Mouse (Mus musculus): Measurements from ENCODE around the gene Bach2. TPM values are rescaled to one million over a fixed set of nuclear protein-coding genes. Genes with fewer than 3 reads are reported as not detected.

Bach2 gene
- polyA plus RNA-seq, 1 experiment from 2014 or later: 37.3 TPM

DNA sequence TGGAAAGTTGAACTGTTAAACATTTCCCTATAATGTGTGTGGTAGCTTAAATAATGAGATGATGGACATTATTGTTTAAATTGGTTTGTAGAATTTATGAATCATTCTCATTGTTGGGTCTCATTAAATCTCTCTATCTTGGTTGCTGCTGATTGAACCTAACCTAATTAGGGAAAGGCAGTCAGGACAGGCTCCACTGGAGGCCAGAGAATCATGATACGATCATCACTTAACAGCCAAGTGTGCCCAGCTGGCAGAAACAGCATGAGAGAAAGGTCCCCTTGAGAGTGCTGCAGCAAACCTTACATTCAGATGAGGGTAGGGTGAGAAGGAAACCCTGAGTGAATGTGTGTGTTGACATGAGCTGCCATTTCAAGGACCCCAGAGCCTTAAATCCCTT, 155.3 kb downstream of the Bach2 start:
- Histone ChIP-seq H3K4me1 (peaks cover 16% of the 10 kb centered on the region), H3K4me2 (replicated peaks) (no peak overlapping the region), H3K36me3 (no peaks in the 10 kb centered on the region), H3K27ac (no peak overlapping the region), H3K9me3 (no peaks in the 10 kb centered on the region), H3K9ac (no peak overlapping the region), H3K27me3 (replicated peaks) (no peaks in the 10 kb centered on the region), H3K4me3 (no peak overlapping the region)
- WGBS: 47% methylated on average over 1 of the region's 1 CpGs
- ATAC-seq (ENCODE audit: low FRiP score, low read depth): no peak

DNA sequence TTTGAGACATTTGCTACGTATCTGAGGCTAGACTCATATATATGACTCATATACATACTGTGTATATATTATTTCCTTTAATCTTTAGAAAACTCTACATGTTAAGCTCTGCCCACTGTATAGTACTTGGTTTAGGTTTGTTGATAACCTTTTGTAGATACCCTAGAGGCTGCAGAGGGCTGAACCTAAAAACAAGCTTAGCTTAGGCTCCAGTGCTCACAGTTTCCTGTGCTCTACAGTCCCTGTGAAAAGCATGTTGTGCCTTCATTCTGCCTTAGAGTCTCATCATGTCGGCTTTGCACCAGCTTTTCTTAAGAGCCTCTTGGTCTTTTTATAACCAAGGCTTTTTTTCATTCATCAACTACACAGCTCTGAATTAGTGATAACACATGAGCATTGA, 156.2 kb downstream of the Bach2 start:
- 89% methylated on average over 2 of the region's 2 CpGs for WGBS

DNA sequence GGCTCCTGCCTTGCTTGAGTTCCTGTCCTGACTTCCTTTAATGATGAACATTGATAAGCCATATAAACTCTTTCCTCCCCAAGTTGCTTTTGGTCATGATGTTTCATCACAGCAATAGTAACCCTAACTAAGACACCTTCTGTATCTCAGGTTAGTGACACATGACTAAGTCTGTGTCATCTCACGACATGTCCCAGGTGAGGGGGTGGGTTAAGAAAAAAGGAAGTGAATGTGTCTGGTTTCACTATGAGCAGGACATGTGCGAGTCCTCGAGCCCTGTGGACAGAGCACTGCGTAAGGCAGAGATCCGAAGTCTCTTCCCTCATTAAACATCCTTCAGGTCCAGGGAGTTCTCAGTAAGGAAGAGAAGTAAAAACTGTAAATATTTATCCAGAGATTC, 162.9 kb downstream of the Bach2 start:
- ATAC-seq (ENCODE audit: low FRiP score, low read depth): no peak
- no peaks in the 10 kb centered on the region for H3K4me1 ChIP-seq
- no peak overlapping the region for H3K4me2 ChIP-seq (replicated peaks)
- no peak overlapping the region for H3K9ac ChIP-seq
- no peak overlapping the region for H3K4me3 ChIP-seq
- no peaks in the 10 kb centered on the region for H3K36me3 ChIP-seq
- WGBS: 96% methylated on average over 5 of the region's 5 CpGs
- H3K27ac ChIP-seq: no peak overlapping the region
- H3K27me3 ChIP-seq (replicated peaks): no peaks in the 10 kb centered on the region
- H3K9me3 ChIP-seq: no peaks in the 10 kb centered on the region

More for the DNA sequence above, 156.2 kb downstream of the Bach2 start:
- no peaks in the 10 kb centered on the region for H3K27me3 ChIP-seq (replicated peaks)
- H3K4me3 ChIP-seq: no peak overlapping the region
- no peaks in the 10 kb centered on the region for H3K9me3 ChIP-seq
- no peak overlapping the region for H3K27ac ChIP-seq
- H3K36me3 ChIP-seq: no peaks in the 10 kb centered on the region
- H3K4me2 ChIP-seq (replicated peaks): no peak overlapping the region
- H3K4me1 ChIP-seq: peaks cover 10% of the 10 kb centered on the region; the same call in 1 of the 2 replicates
- no peak overlapping the region for H3K9ac ChIP-seq
- 0 out of 2 replicates have a peak, but pooled peaks have one; percentile 9 for ATAC-seq (ENCODE audit: low FRiP score, low read depth)

DNA sequence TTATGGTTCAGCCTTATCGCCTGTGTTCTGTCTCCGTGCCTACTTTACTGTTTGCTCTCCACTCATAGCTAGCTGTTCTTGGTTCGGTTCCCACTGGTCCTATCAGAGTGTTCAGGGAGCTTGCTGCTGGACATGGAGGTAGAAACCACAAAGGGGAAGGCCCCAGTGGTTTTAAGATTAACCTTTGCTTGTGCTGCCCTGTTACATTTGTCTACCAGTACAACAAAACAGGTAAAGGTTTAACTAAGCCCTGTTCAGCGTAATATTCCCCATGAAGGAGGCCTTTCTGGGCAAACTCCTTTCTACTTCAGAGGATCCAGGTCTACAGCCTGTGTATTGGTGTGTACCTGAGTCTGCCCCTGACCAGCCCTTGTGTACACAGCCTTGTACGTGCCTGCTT, 164.9 kb downstream of the Bach2 start:
- Histone ChIP-seq H3K27me3 (replicated peaks) (no peaks in the 10 kb centered on the region), H3K36me3 (no peaks in the 10 kb centered on the region), H3K27ac (no peak overlapping the region), H3K4me3 (no peak overlapping the region), H3K9ac (no peak overlapping the region), H3K9me3 (no peaks in the 10 kb centered on the region), H3K4me2 (replicated peaks) (no peak overlapping the region), H3K4me1 (no peaks in the 10 kb centered on the region)
- ATAC-seq (ENCODE audit: low FRiP score, low read depth): no peak
- WGBS: 96% methylated on average over 5 of the region's 5 CpGs

GRCm38 (mm10) chr4:32405149-32405882, 166.7 kb downstream of the Bach2 start:
- 84% methylated on average over 17 of the region's 17 CpGs for WGBS
- Histone ChIP-seq H3K36me3 (no peaks in the 10 kb centered on the region), H3K9ac (no peak overlapping the region), H3K27me3 (replicated peaks) (no peaks in the 10 kb centered on the region), H3K4me3 (no peak overlapping the region), H3K27ac (no peak overlapping the region), H3K4me1 (no peaks in the 10 kb centered on the region), H3K9me3 (no peaks in the 10 kb centered on the region), H3K4me2 (replicated peaks) (no peak overlapping the region)
- ATAC-seq (ENCODE audit: low FRiP score, low read depth): no peak

DNA sequence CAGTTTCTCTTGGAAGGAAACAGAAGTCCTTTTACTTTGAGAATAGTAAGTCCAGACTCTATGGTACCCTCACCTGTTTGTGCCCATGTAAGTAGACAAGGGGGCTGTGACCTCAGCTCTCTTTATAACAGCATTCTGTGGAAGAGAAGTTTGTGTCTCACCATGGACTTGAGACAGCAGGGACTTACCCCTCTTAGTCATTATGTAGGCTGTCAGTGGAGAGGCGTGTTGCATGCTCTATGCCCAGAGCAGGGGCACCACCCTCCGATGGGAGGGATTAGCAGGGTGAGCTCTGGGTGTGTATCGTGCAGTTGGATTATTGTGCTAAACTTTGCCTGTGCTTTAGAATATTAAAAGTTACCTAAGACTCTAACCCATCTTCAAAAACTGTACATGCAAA, 167.4 kb downstream of the Bach2 start:
- H3K27ac ChIP-seq: no peak overlapping the region
- ATAC-seq (ENCODE audit: low FRiP score, low read depth): no peak
- 97% methylated on average over 3 of the region's 3 CpGs for WGBS

GRCm38 (mm10) chr4:32408535-32408934, 169.9 kb downstream of the Bach2 start:
- Histone ChIP-seq H3K9me3 (no peaks in the 10 kb centered on the region), H3K27me3 (replicated peaks) (no peaks in the 10 kb centered on the region), H3K36me3 (no peaks in the 10 kb centered on the region), H3K4me1 (peaks cover 4% of the 10 kb centered on the region; the same call in 1 of the 2 replicates), H3K27ac (no peak overlapping the region), H3K4me2 (replicated peaks) (no peak overlapping the region), H3K4me3 (no peak overlapping the region), H3K9ac (no peak overlapping the region)
- WGBS: 92% methylated on average over 8 of the region's 8 CpGs
- ATAC-seq (ENCODE audit: low FRiP score, low read depth): no peak

More for the DNA sequence above, 167.4 kb downstream of the Bach2 start:
- Histone ChIP-seq H3K9me3 (no peaks in the 10 kb centered on the region), H3K9ac (no peak overlapping the region), H3K4me2 (replicated peaks) (no peak overlapping the region), H3K4me1 (no peaks in the 10 kb centered on the region), H3K4me3 (no peak overlapping the region), H3K36me3 (no peaks in the 10 kb centered on the region), H3K27me3 (replicated peaks) (no peaks in the 10 kb centered on the region)

- 85% methylated on average over 9 of the region's 9 CpGs for WGBS
- H3K9ac ChIP-seq: no peak overlapping the region
- ATAC-seq (ENCODE audit: low FRiP score, low read depth): no peak
These were observed 170.7 kb downstream of the Bach2 start for GRCm38 (mm10) chr4:32409116-32409880.

GRCm38 (mm10) chr4:32413063-32413462, 174.5 kb downstream of the Bach2 start:
- 79% methylated on average over 7 of the region's 7 CpGs for WGBS
- peaks cover 4% of the 10 kb centered on the region; the same call in 1 of the 2 replicates for H3K4me1 ChIP-seq
- no peak overlapping the region for H3K4me3 ChIP-seq
- no peak for ATAC-seq (ENCODE audit: low FRiP score, low read depth)
- H3K27ac ChIP-seq: no peak overlapping the region
- no peaks in the 10 kb centered on the region for H3K9me3 ChIP-seq
- H3K27me3 ChIP-seq (replicated peaks): no peaks in the 10 kb centered on the region
- no peaks in the 10 kb centered on the region for H3K36me3 ChIP-seq
- H3K9ac ChIP-seq: no peak overlapping the region
- H3K4me2 ChIP-seq (replicated peaks): no peak overlapping the region

More at GRCm38 (mm10) chr4:32409116-32409880, 170.7 kb downstream of the Bach2 start:
- Histone ChIP-seq H3K4me2 (replicated peaks) (no peak overlapping the region), H3K4me3 (no peak overlapping the region), H3K27me3 (replicated peaks) (no peaks in the 10 kb centered on the region), H3K9me3 (no peaks in the 10 kb centered on the region), H3K36me3 (no peaks in the 10 kb centered on the region), H3K4me1 (peaks cover 4% of the 10 kb centered on the region; the same call in 1 of the 2 replicates), H3K27ac (no peak overlapping the region)

DNA sequence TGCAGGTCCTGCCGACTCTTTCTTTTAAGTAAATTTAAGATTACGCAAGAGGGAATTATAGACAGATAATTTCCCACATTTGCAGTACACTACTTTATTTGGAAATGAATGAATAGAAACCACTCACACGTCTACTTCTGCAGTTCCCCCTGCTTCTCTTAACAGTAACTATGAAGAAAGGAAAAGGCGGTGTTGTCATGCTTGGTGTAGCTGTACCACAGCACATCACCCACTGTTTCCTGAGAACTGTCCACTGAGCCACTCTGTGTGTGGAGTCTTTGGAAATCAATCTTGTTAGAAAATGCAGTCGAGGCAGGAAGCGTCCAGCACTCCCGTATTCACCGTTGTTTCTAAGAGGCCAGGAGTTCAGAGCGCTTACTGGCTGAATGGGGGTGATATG, 174.9 kb downstream of the Bach2 start:
- Histone ChIP-seq H3K9ac (no peak overlapping the region), H3K4me2 (replicated peaks) (no peak overlapping the region), H3K9me3 (no peaks in the 10 kb centered on the region), H3K27ac (no peak overlapping the region), H3K27me3 (replicated peaks) (no peaks in the 10 kb centered on the region), H3K4me1 (peaks cover 4% of the 10 kb centered on the region; the same call in 1 of the 2 replicates), H3K4me3 (no peak overlapping the region), H3K36me3 (no peaks in the 10 kb centered on the region)
- no peak for ATAC-seq (ENCODE audit: low FRiP score, low read depth)
- WGBS: 84% methylated on average over 9 of the region's 9 CpGs

DNA sequence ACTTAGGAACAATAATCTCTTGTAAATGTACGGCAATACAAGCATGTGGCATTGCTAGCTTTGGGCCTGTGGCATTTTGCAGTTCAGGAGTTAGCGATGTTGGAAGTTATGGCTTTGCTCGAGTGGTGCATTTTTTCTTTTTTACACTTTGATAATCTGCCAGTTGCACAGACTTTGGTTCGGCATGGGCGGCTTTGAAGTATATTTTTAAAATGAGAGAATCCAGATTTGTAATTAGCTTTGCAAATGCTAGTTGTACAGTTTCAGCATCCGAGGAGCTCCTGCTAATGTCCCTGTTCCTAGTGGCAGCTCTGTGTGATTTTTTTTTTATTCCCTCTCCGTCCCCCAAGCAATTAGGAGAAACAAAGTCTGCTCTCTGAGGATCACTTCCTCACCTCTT, 176.4 kb downstream of the Bach2 start:
- 85% methylated on average over 7 of the region's 7 CpGs for WGBS
- Histone ChIP-seq H3K27ac (no peak overlapping the region), H3K4me1 (peaks cover 4% of the 10 kb centered on the region; the same call in 1 of the 2 replicates), H3K9me3 (no peaks in the 10 kb centered on the region), H3K4me2 (replicated peaks) (no peak overlapping the region), H3K9ac (no peak overlapping the region), H3K36me3 (no peaks in the 10 kb centered on the region; the same call in 1 of the 2 replicates), H3K4me3 (no peak overlapping the region), H3K27me3 (replicated peaks) (no peaks in the 10 kb centered on the region)
- ATAC-seq (ENCODE audit: low FRiP score, low read depth): no peak

- WGBS: 87% methylated on average over 8 of the region's 8 CpGs
- Histone ChIP-seq H3K9me3 (no peaks in the 10 kb centered on the region), H3K4me2 (replicated peaks) (no peak overlapping the region), H3K27ac (no peak overlapping the region), H3K27me3 (replicated peaks) (no peaks in the 10 kb centered on the region), H3K4me3 (no peak overlapping the region), H3K36me3 (no peaks in the 10 kb centered on the region; the same call in 1 of the 2 replicates), H3K4me1 (peaks cover 11% of the 10 kb centered on the region), H3K9ac (no peak overlapping the region)
- no peak for ATAC-seq (ENCODE audit: low FRiP score, low read depth)
These were observed 179.3 kb downstream of the Bach2 start for GRCm38 (mm10) chr4:32417939-32418338.
